Mouse (Mus musculus): ENCODE results near the gene Garnl3. TPM values are rescaled to one million over a fixed set of nuclear protein-coding genes. Genes with fewer than 3 reads are reported as not detected.

The Garnl3 gene
- total RNA-seq, 2 experiments from 2014 or later, result 46.0 to 65.4 TPM

GRCm38 (mm10) chr2:32979675-32980074, 151.8 kb downstream of the Garnl3 start:
- DNase-seq (ENCODE audit: low spot score in 2 of 2), result no peak

- DNase-seq (ENCODE audit: low spot score in 2 of 2), result no peak
Observed at GRCm38 (mm10) chr2:32978675-32979074, 152.8 kb downstream of the Garnl3 start.

DNA sequence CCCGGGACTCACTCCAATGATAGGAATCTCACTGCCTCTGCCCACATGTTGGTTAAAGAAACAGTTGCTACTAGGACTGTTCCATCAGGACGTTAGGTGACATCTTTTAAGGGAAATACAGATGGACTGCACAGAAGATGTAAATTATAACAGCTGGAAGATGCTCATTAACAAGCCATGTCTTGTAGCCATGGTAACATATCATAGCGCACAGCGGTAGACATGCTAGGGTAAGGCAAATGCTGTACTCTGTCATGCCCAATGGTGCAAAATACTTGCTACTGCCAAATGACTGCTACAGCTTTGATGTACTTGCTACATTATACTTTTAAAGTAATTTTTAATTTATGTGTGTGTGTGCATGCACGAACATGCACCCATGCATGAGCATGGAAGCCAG, 154.3 kb downstream of the Garnl3 start:
- no peak for DNase-seq (ENCODE audit: low spot score in 2 of 2)

DNA sequence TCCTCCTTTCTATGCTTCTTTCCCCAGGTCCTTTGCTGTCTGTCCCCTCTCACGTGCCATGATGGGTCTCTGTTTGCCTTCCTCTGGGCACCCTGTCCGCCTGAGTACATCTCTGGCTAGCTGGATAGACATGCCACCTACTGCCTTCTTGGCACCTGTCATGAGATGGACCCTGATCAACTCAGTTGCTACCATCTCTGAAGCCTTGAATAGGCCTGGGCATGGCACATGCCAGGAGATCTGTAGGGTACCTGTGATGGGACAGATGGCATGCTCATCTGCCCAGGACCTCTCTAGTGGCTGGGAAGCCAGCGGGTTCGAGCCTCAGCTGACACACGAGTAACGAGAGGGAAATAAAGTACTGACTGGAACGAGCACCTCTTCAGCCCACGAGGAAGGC, 157.2 kb downstream of the Garnl3 start:
- DNase-seq (ENCODE audit: low spot score in 2 of 2), result no peak

- DNase-seq (ENCODE audit: low spot score in 2 of 2), result no peak
Observed at GRCm38 (mm10) chr2:32971235-32971634, 160.2 kb downstream of the Garnl3 start.

DNA sequence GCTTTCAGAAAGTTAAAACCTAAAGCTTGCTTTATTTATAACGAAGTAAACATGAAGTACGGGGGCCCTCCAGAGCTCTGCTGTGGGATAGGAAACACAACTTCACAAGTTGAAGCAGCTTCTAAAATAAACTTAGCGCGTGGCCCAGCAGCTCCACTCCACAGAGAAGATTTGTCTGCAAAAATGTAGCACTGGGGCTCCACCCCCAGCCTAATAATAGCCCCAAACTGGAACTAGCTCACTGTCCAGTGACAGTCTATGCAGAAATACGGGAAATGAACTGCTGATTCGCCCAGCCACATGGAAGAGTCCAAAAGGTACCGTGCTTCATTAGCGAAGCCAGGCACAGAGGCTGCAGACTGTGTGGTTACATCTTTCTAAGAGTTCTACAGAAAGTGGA, 162.1 kb downstream of the Garnl3 start:
- no peak for DNase-seq (ENCODE audit: low spot score in 2 of 2)

GRCm38 (mm10) chr2:32968024-32968614, 163.3 kb downstream of the Garnl3 start:
- no peak for DNase-seq (ENCODE audit: low spot score in 2 of 2)

DNA sequence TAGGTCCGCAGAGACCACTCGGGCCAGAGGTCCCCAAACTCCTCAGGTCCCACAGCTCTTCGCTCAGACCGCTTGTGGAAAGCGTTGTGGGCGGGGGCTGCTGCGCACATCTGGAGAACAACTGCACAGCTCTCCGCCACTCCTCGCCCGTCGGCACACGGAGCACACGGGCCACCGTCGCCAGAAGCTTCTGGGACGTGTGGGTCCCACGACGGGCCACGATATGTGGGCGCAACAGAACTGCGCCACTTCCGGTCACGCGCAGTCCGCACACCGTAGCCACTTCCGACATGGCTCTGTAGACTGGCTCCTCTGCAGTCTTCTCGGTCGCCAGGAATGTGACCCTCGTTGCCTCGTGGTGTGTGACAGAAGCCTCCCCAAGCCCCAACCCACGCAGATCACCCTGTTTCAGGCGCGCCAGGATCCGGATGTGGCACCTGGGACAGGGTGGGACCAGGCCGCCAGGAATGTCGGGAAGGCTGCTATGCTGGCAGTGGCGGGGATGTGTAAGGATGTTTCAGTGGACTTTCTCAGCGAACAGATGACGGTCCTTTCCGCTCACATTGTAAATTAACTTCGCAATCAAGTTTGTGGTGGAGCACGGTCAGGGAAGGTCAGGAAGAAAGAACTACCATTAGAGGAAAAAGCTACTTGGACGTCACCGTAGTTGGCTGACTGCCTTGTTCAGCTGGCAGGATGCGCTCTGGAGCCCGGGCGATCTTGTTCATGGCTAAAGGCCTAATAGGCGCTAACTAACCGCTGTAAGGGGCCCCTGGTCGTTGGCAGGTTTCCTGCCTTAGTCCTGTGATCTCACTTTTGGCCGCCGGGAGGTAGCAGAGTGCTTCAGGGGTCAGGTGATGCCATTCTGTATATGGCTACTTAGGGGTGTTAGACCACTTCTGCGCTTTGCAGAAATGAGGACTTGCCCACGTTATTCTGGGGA, 164.5 kb downstream of the Garnl3 start:
- peak; percentile 88 to 90 for DNase-seq (ENCODE audit: low spot score in 2 of 2)

GRCm38 (mm10) chr2:32966184-32966688, 165.2 kb downstream of the Garnl3 start:
- DNase-seq (ENCODE audit: low spot score in 2 of 2), result no peak

DNA sequence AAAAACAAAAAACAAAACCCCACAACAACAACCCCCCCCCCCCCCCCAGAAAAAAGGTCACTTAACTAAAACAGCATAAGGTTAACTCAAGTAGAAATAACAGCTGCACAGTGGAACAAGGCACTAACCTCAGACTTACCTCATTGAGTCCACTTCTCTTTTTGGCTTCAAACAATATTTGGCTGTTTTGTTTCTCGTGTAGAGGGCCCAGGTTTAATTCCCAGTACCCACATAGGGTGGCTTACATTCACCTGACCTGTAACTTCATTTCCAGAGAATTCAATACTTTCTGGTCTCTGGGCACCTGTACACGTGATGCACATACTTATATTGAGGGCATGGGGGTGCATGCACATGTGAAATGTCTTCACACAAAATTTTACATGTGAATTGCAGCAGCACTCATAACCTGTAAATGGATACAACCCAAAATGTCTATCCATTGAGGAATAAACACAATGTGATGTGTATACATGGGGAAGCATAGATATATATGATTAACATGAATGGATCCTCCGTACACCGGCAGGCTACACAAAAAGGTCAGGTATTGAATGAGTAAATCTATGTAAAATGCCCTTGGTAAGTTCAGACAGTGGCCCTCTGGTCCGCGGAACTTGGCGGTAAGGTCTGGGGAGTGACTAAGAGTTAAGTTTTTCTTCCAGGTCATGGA, 165.8 kb downstream of the Garnl3 start:
- DNase-seq (ENCODE audit: low spot score in 2 of 2), result no peak

GRCm38 (mm10) chr2:32964659-32965457, 166.6 kb downstream of the Garnl3 start:
- DNase-seq (ENCODE audit: low spot score in 2 of 2), result no peak

- DNase-seq (ENCODE audit: low spot score in 2 of 2), result no peak
Observed at GRCm38 (mm10) chr2:32963981-32964380, 167.5 kb downstream of the Garnl3 start.

- DNase-seq (ENCODE audit: low spot score in 2 of 2), result no peak
Observed at GRCm38 (mm10) chr2:32963544-32963943, 167.9 kb downstream of the Garnl3 start.

- DNase-seq (ENCODE audit: low spot score in 2 of 2), result no peak
Observed at GRCm38 (mm10) chr2:32962875-32963220, 168.6 kb downstream of the Garnl3 start.

GRCm38 (mm10) chr2:32962062-32962874, 169.2 kb downstream of the Garnl3 start:
- peak in 1 of 2 experiments; percentile 50 for DNase-seq (ENCODE audit: low spot score in 2 of 2)

DNA sequence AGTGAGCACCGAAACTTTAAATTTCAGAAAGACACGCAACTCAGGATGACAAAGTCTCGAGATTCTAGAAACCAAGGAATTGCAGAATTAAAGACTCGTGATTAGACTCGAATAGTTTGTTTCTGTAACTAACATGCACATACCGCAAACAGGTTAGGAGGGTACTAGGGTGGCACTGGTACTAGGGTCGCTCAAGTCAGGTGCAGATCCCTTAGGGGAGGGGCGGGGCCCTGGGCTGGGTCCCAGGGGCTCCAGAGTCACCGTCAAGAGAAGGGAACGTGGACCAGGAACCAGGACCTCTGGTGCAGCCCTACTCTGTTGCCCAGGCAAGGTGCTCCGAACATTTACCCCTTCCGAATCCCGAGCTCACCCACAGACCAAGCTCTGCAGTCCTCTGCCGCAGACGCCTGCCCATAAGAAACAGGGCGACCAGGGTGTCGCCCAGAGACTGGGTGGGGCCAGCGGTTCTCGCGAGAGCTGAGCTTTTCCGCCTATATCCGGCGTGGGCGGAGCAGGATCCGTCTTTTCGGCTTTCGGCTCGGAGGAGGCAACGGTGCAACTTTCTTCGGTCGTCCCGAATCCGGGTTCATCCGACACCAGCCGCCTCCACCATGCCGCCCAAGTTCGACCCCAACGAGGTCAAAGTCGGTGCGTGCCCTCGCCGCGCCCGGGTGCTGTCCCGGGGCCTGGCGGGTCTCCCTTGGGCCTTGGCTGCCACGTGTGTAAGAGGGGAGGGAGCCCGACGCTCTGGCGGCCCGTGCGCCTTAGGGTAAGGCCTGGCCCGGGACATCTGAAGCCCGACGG, 170.1 kb downstream of the Garnl3 start, which contains the start of the genes Rpl12 and Lrsam1:
Rpl12 (plus strand) TSS at position 368 of the 804 bp plus-strand sequence.
Lrsam1 (minus strand) TSS at position 423 of the 804 bp plus-strand sequence.
- peak; percentile 93 to 94 for DNase-seq (ENCODE audit: low spot score in 2 of 2)

- DNase-seq (ENCODE audit: low spot score in 2 of 2), result no peak
Observed at GRCm38 (mm10) chr2:32960273-32960672, 171.2 kb downstream of the Garnl3 start.

DNA sequence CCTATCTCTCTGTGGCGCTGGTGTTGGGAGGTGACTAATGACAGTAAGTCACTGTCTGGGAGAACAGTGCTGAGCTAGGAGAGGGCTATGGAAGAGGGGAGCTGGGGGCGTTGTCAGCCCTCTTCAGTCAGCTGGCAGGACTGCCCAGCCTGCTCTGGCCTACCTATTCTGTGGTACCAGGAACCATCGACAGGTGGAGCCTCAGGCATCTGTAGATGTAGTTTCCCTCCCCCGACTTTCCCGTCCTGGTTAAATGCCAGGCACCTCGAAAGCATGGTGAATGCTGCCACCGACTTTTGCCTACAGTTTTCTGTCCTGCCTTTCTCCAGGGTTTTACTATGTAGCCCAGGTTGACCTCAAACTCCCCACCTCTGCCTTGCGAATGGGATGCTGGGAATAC, 174.1 kb downstream of the Garnl3 start:
- no peak for DNase-seq (ENCODE audit: low spot score in 2 of 2)

- DNase-seq (ENCODE audit: low spot score in 2 of 2), result no peak
Observed at GRCm38 (mm10) chr2:32954581-32954980, 176.9 kb downstream of the Garnl3 start.
